Mouse (Mus musculus) limb, embryonic 11.5 days (tissue): Measurements from ENCODE around the gene Lhfpl2. TPM values are rescaled to one million over a fixed set of nuclear protein-coding genes. Genes with fewer than 3 reads are reported as not detected.

Source experiments
- ATAC-seq: fragments of 200-750 bp; cut with Nextera tagmentation; 2 replicates; pipeline ENCODE4 v1.8.0; 2017; ENCODE audit warnings: low read depth; ENCODE audit not compliant: insufficient number of reproducible peaks, low FRiP score, low TSS enrichment
- DNase-seq: peaks from one replicate; pipeline ENCODE4 v3.0.0-alpha.2; 2015; ENCODE audit warnings: low spot score
- H3K27ac ChIP-seq: fragments of 300-500 bp; sonication (generic); replicated peaks from 2 replicates; pipeline ENCODE4 v1.5.1; 2014; ENCODE audit warnings: low read depth, mild to moderate bottlenecking, low read length
- H3K27me3 ChIP-seq: fragments of 300-500 bp; sonication (generic); 2 replicates; pipeline ENCODE4 v1.6.1; 2014; ENCODE audit warnings: mild to moderate bottlenecking, low read length, mixed read lengths; ENCODE audit not compliant: control insufficient read depth, insufficient read depth
- H3K36me3 ChIP-seq: fragments of 300-500 bp; sonication (generic); 2 replicates; pipeline ENCODE4 v1.6.1; 2014; ENCODE audit warnings: mild to moderate bottlenecking, low read length, moderate library complexity, mixed read lengths; ENCODE audit not compliant: control insufficient read depth, insufficient read depth
- H3K4me1 ChIP-seq: fragments of 300-500 bp; sonication (generic); 2 replicates; pipeline ENCODE4 v1.6.1; 2014; ENCODE audit warnings: low read length, mixed read lengths; ENCODE audit not compliant: control insufficient read depth, insufficient read depth
- H3K4me2 ChIP-seq: fragments of 300-500 bp; sonication (generic); 2 replicates; pipeline ENCODE4 v1.6.1; 2014; ENCODE audit warnings: low read depth, mild to moderate bottlenecking, moderate library complexity; ENCODE audit not compliant: severe bottlenecking
- H3K4me3 ChIP-seq: fragments of 300-500 bp; sonication (generic); 2 replicates; pipeline ENCODE4 v1.5.1; 2014; ENCODE audit warnings: low read depth, low read length
- H3K9ac ChIP-seq: fragments of 300-500 bp; sonication (generic); 2 replicates; pipeline ENCODE4 v1.6.1; 2014; ENCODE audit warnings: mild to moderate bottlenecking, low read length
- H3K9me3 ChIP-seq: fragments of 300-500 bp; sonication (generic); 2 replicates; pipeline ENCODE4 v1.6.1; 2016; ENCODE audit warnings: low read length; ENCODE audit not compliant: control insufficient read depth
- WGBS: fragments of 180-500 bp; shearing (Covaris S2); extraction: QIAGEN DNeasy Blood & Tissue Kit; methylation state at CpG from one replicate; pipeline ENCODE4 v1.1.7; 2014; 5-methylcytosine and 5-hydroxymethylcytosine counted together
- polyA plus RNA-seq: library from polyadenylated mRNA; unstranded; fragments of >200 nt; fragmentation: Nextera tagmentation; extraction: Ambion mirVana; gene quantifications from 2 replicates; pipeline ENCODE4 v1.2.1, GENCODE M21; 2014

The Lhfpl2 gene
- polyA plus RNA-seq, 1 experiment from 2014 or later = 37.4 TPM

GRCm38 (mm10) chr13:94183372-94184021 is 125.9 kb downstream of the Lhfpl2 start:
- H3K27me3 ChIP-seq = no peaks in the 10 kb centered on the region
- H3K27ac ChIP-seq = no peak overlapping the region
- DNase-seq (no peak), ATAC-seq (no peak)
- H3K36me3 ChIP-seq = no peaks in the 10 kb centered on the region; the same call in 1 of the 2 replicates
- no peak overlapping the region for H3K4me2 ChIP-seq
- WGBS = 88% methylated on average over 8 of the region's 8 CpGs
- no peaks in the 10 kb centered on the region for H3K9me3 ChIP-seq
- H3K9ac ChIP-seq = no peak overlapping the region
- peaks cover 19% of the 10 kb centered on the region for H3K4me1 ChIP-seq
- H3K4me3 ChIP-seq = no peak overlapping the region

DNA sequence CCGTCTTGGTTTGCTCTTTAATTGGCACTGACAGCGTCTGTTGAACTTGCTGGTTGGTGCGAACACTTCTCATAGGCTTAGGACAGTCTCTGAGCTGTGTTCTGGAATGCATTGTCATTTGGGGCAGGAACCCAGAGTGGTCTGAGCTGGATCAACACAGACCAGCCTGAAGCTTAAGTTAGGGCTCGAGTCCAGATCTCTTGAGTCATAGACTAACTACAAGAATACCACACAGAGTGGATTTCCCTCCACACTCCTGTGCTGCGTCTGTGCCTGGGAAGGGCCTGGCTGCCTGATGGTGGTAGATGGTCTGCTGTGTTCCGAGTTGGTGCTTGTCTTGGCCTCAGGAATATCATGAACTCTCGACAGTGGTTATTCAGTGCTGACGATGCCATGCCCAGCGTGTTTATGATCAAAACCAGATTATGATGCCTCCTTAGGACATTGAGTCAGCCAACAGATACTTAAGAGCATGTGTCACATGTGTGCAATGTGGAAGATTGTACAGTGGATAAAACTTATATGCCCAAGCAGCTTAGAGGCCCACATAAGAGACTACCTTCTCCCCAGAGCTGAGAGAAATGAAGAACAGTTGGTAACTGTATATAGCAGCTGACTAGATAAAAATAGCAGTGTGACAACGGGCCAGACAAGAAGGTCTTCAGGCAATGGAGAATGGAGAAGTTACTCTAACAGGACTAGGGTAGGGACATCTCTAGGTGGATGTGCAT is 127.3 kb downstream of the Lhfpl2 start:
- WGBS = 89% methylated on average over 10 of the region's 10 CpGs
- no peak overlapping the region for H3K27ac ChIP-seq
- H3K4me2 ChIP-seq = no peak overlapping the region
- peaks cover 21% of the 10 kb centered on the region for H3K4me1 ChIP-seq
- ATAC-seq = no peak
- H3K27me3 ChIP-seq = no peaks in the 10 kb centered on the region
- no peaks in the 10 kb centered on the region; the same call in 1 of the 2 replicates for H3K36me3 ChIP-seq
- no peak overlapping the region for H3K4me3 ChIP-seq
- DNase-seq = no peak
- no peaks in the 10 kb centered on the region for H3K9me3 ChIP-seq
- H3K9ac ChIP-seq = no peak overlapping the region

- Histone ChIP-seq H3K9me3 (no peaks in the 10 kb centered on the region), H3K4me3 (no peak overlapping the region), H3K4me1 (peaks cover 21% of the 10 kb centered on the region), H3K36me3 (no peaks in the 10 kb centered on the region; the same call in 1 of the 2 replicates), H3K9ac (no peak overlapping the region), H3K27me3 (no peaks in the 10 kb centered on the region), H3K27ac (no peak overlapping the region), H3K4me2 (no peak overlapping the region)
- 92% methylated on average over 5 of the region's 6 CpGs for WGBS
- ATAC-seq (no peak), DNase-seq (no peak)
Observed at GRCm38 (mm10) chr13:94185631-94186030, 128.0 kb downstream of the Lhfpl2 start.

DNA sequence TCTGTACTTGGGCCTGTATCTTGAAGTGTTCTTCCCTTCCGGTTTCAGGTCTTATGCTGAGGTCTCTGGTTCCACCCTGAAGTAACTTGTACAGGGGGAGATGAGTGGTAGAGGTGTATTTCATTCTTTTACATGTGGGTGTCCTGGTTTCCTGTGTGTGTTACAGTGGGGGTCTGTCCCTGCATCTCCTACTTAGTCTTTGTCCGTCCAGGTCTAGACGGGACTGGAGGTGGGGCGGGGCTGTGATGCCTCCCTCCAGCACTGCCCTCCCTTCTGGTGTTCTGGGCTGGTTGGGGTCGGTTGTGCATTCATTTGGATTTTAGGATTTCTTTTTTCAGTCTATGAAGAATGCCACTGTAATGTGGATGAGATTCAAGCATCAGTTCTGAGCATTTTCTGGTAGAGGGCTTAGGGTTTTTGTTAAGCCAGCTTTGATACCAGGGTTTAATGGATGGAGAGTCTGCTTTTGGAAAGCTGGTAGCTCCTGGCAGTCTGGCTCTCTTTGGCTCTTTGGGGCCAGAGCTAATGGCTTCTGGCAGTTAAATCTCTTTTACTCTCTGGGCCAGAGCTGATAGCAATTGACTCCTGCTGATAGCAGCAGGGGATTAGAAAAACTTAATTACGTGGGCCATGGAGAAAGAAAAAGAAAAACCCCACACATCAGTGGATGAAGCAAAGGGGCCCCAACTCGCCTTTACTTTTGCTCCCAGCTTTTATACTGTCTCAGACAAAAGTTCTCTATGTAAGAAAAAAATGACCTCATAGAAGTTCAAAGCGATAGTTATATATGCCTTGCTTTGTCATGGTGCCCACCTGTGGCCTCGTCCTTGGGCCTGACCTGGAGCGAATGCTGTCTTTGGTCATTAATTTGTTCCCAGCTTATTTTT is 130.8 kb downstream of the Lhfpl2 start:
- 36% methylated on average over 10 of the region's 10 CpGs for WGBS
- H3K9ac ChIP-seq = no peak overlapping the region
- H3K4me2 ChIP-seq = no peak overlapping the region
- H3K36me3 ChIP-seq = no peaks in the 10 kb centered on the region
- no peak overlapping the region for H3K4me3 ChIP-seq
- H3K4me1 ChIP-seq = peaks cover 20% of the 10 kb centered on the region
- H3K9me3 ChIP-seq = no peaks in the 10 kb centered on the region
- no peaks in the 10 kb centered on the region for H3K27me3 ChIP-seq
- ATAC-seq = no peak
- DNase-seq = no peak
- H3K27ac ChIP-seq = 0 out of 2 replicates have a peak overlapping the region, but pooled peaks have one; percentile 26

DNA sequence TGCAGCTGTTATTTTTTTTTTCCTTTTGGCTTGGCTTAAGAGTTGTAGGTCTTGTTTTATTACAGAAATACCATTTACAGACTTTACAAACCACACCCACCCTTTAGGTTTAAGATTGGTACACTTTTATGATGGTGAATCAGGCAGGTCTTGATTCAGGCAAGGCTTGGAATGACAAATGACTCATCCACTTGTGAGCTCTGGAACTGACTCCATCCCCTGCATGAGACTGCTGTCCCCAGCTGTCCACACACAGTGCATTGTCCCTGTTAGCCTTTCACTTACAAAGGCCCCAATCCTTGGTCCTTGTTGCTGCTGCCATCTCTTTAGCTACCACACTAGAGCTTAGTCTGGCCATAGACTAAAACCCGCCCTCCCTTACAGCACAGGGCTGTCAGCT is 132.8 kb downstream of the Lhfpl2 start:
- H3K4me2 ChIP-seq = no peak overlapping the region
- 92% methylated on average over 1 of the region's 1 CpGs for WGBS
- H3K36me3 ChIP-seq = no peaks in the 10 kb centered on the region
- no peaks in the 10 kb centered on the region for H3K9me3 ChIP-seq
- DNase-seq = no peak
- no peak overlapping the region for H3K9ac ChIP-seq
- ATAC-seq = no peak
- peaks cover 18% of the 10 kb centered on the region for H3K4me1 ChIP-seq
- H3K27ac ChIP-seq = no peak overlapping the region
- H3K4me3 ChIP-seq = no peak overlapping the region
- no peaks in the 10 kb centered on the region for H3K27me3 ChIP-seq

DNA sequence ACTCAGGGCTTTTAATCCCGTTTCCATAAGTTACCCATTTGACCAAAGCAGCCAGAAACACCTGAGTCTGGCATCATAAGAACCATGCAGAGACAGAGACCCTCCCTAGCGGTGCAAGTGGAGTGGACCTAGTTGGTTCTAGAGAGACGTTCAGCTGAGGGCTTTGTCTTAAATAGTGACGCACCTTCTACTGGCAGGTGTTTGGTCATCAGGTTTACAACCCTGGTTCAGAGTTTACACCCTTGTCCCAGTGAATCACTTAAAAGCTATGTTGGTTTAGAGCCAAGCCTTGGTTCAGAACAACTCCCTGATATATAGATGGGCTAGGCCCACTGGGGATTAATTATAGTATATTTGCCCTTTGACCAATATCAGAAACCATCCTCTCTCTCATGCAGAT is 135.6 kb downstream of the Lhfpl2 start:
- H3K4me3 ChIP-seq = no peak overlapping the region
- no peak overlapping the region for H3K4me2 ChIP-seq
- H3K27ac ChIP-seq = no peak overlapping the region
- ATAC-seq (no peak), DNase-seq (no peak)
- H3K9ac ChIP-seq = no peak overlapping the region
- no peaks in the 10 kb centered on the region for H3K27me3 ChIP-seq
- H3K36me3 ChIP-seq = no peaks in the 10 kb centered on the region
- peaks cover 4% of the 10 kb centered on the region; the same call in 1 of the 2 replicates for H3K4me1 ChIP-seq
- no peaks in the 10 kb centered on the region for H3K9me3 ChIP-seq
- 91% methylated on average over 4 of the region's 4 CpGs for WGBS

DNA sequence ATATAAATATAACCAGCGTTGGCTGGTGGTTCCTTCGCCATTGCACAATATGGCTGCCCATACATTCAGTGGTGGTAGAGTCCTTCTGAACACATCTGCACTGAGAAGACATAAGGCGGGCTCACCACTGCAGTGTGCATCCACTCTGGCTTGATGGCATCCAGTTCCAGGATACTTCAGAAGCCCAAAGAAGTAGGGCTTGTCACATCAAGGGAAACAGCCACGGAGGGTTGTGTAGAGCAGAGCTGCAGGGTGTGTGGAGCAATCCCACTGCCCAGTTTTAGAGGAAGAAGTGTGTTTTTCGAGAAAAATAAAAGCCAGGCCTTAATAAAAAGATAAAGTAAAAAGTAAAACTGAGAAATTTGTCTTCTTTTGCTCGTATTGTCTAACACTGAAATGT is 141.0 kb downstream of the Lhfpl2 start:
- Histone ChIP-seq H3K4me3 (no peak overlapping the region), H3K9me3 (no peaks in the 10 kb centered on the region), H3K4me2 (no peak overlapping the region), H3K27ac (no peak overlapping the region), H3K36me3 (no peaks in the 10 kb centered on the region), H3K9ac (no peak overlapping the region), H3K27me3 (no peaks in the 10 kb centered on the region), H3K4me1 (no peaks in the 10 kb centered on the region)
- WGBS = 89% methylated on average over 6 of the region's 6 CpGs
- ATAC-seq (no peak), DNase-seq (no peak)

DNA sequence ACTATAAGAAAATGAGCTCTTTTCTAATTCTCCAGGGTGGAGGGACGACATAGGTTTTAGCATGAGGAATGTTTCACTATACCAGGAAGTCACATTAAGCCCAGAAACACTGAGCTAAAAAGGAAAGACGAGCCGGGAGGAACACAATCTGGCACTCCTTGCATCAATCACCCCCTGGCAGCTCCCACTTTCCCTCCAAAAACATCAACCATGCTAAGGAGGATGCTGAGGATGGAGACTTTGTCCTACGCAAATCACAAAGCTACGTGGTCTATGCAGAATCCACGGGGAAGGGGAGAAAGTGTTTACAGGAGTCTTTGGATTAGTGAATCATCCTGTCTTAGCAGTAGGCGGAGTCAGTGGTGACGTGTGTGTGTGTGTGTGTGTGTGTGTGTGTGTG is 142.2 kb downstream of the Lhfpl2 start:
- 0 out of 2 replicates have a peak, but pooled peaks cover 2% of the 10 kb centered on the region for H3K36me3 ChIP-seq
- H3K9ac ChIP-seq = no peak overlapping the region
- DNase-seq = no peak
- WGBS = 66% methylated on average over 8 of the region's 8 CpGs
- no peak overlapping the region for H3K27ac ChIP-seq
- no peak overlapping the region for H3K4me2 ChIP-seq
- ATAC-seq = no peak
- no peaks in the 10 kb centered on the region for H3K9me3 ChIP-seq
- H3K4me1 ChIP-seq = no peaks in the 10 kb centered on the region
- no peaks in the 10 kb centered on the region for H3K27me3 ChIP-seq
- H3K4me3 ChIP-seq = no peak overlapping the region
